Mouse (Mus musculus) intestine, postnatal 0 days (tissue): Measurements from ENCODE around the gene Atg2b. TPM values are rescaled to one million over a fixed set of nuclear protein-coding genes. Genes with fewer than 3 reads are reported as not detected.

Experiments
- ATAC-seq: fragments of 200-750 bp; cut with Nextera tagmentation; 2 replicates; pipeline ENCODE4 v1.8.0; 2017; ENCODE audit warnings: mild to moderate bottlenecking, moderate TSS enrichment, moderate library complexity
- H3K27ac ChIP-seq: fragments of 300-500 bp; sonication (generic); 2 replicates; pipeline ENCODE4 v1.5.1; 2014; ENCODE audit warnings: mild to moderate bottlenecking, low read depth, low read length, moderate library complexity
- H3K27me3 ChIP-seq: fragments of 300-500 bp; sonication (generic); replicated peaks from 2 replicates; pipeline ENCODE4 v1.6.1; 2014; ENCODE audit warnings: low read length, mixed read lengths; ENCODE audit not compliant: control insufficient read depth, insufficient read depth
- H3K36me3 ChIP-seq: fragments of 300-500 bp; sonication (generic); 2 replicates; pipeline ENCODE4 v1.6.1; 2014; ENCODE audit warnings: mild to moderate bottlenecking, moderate library complexity; ENCODE audit not compliant: control insufficient read depth, insufficient read depth
- H3K4me1 ChIP-seq: fragments of 300-500 bp; sonication (generic); replicated peaks from 2 replicates; pipeline ENCODE4 v1.6.1; 2014; ENCODE audit warnings: antibody characterized with exemption, low read length, mixed read lengths; ENCODE audit not compliant: control insufficient read depth, insufficient read depth
- H3K4me2 ChIP-seq: fragments of 300-500 bp; sonication (generic); replicated peaks from 2 replicates; pipeline ENCODE4 v1.6.1; 2014; ENCODE audit warnings: low read depth, mild to moderate bottlenecking, moderate library complexity
- H3K4me3 ChIP-seq: fragments of 300-500 bp; sonication (generic); 2 replicates; pipeline ENCODE4 v1.5.1; 2014; ENCODE audit warnings: low read depth, low read length
- H3K9ac ChIP-seq: fragments of 300-500 bp; sonication (generic); 2 replicates; pipeline ENCODE4 v1.6.1; 2014; ENCODE audit warnings: mild to moderate bottlenecking, low read depth, low read length
- H3K9me3 ChIP-seq: fragments of 300-500 bp; sonication (generic); 2 replicates; pipeline ENCODE4 v1.6.1; 2016; ENCODE audit warnings: mixed run types; ENCODE audit not compliant: control insufficient read depth
- CTCF ChIP-seq: sonication (generic); IDR thresholded peaks from 2 replicates; pipeline ENCODE4 v1.5.1; 2016; ENCODE audit warnings: low read depth, mild to moderate bottlenecking, control low read depth, antibody characterized with exemption, moderate library complexity
- WGBS: fragments of 180-500 bp; shearing (Covaris S2); extraction: QIAGEN DNeasy Blood & Tissue Kit; methylation state at CpG from one replicate; pipeline ENCODE4 v1.1.7; 2014; 5-methylcytosine and 5-hydroxymethylcytosine counted together
- polyA plus RNA-seq: library from polyadenylated mRNA; unstranded; fragments of >200 nt; fragmentation: Nextera tagmentation; extraction: Ambion mirVana; gene quantifications from 2 replicates; pipeline ENCODE4 v1.2.1, GENCODE M21; 2015

The Atg2b gene
- polyA plus RNA-seq, 1 experiment from 2014 or later: 10.8 TPM

- Histone ChIP-seq H3K4me2 (no peak overlapping the region), H3K36me3 (peaks cover 6% of the 10 kb centered on the region; the same call in 1 of the 2 replicates), H3K27me3 (no peaks in the 10 kb centered on the region), H3K27ac (no peak overlapping the region), H3K9me3 (no peaks in the 10 kb centered on the region), H3K4me1 (no peaks in the 10 kb centered on the region), H3K9ac (no peak overlapping the region), H3K4me3 (no peak overlapping the region)
- 67% methylated on average over 4 of the region's 4 CpGs for WGBS
- no peak for ATAC-seq
- no peak for TF ChIP-seq CTCF
Observed at GRCm38 (mm10) chr12:105593471-105593870, 91.5 kb downstream of the Atg2b start.

- H3K36me3 ChIP-seq: peaks cover 6% of the 10 kb centered on the region; the same call in 1 of the 2 replicates
- H3K9ac ChIP-seq: no peak overlapping the region
- no peaks in the 10 kb centered on the region for H3K27me3 ChIP-seq
- H3K4me3 ChIP-seq: no peak overlapping the region
- H3K9me3 ChIP-seq: no peaks in the 10 kb centered on the region
- no peak for TF ChIP-seq CTCF
- H3K4me1 ChIP-seq: no peaks in the 10 kb centered on the region
- 97% methylated on average over 23 of the region's 23 CpGs for WGBS
- no peak overlapping the region for H3K4me2 ChIP-seq
- no peak overlapping the region for H3K27ac ChIP-seq
- ATAC-seq: no peak
Observed at GRCm38 (mm10) chr12:105592361-105592761, 92.7 kb downstream of the Atg2b start.

- Histone ChIP-seq H3K36me3 (peaks cover 6% of the 10 kb centered on the region; the same call in 1 of the 2 replicates), H3K4me3 (no peak overlapping the region), H3K4me1 (no peaks in the 10 kb centered on the region), H3K27me3 (no peaks in the 10 kb centered on the region), H3K9ac (no peak overlapping the region), H3K9me3 (no peaks in the 10 kb centered on the region), H3K27ac (no peak overlapping the region), H3K4me2 (no peak overlapping the region)
- 77% methylated on average over 7 of the region's 7 CpGs for WGBS
- no peak for ATAC-seq
- TF ChIP-seq CTCF: no peak
Observed at GRCm38 (mm10) chr12:105590786-105591185, 94.2 kb downstream of the Atg2b start.

- Histone ChIP-seq H3K9me3 (no peaks in the 10 kb centered on the region), H3K27me3 (no peaks in the 10 kb centered on the region), H3K4me2 (no peak overlapping the region), H3K4me1 (peaks cover 7% of the 10 kb centered on the region; the same call in 1 of the 2 replicates), H3K9ac (no peak overlapping the region), H3K36me3 (peaks cover 6% of the 10 kb centered on the region; the same call in 1 of the 2 replicates), H3K27ac (no peak overlapping the region), H3K4me3 (no peak overlapping the region)
- ATAC-seq: no peak
- WGBS: 83% methylated on average over 8 of the region's 8 CpGs
- no peak for TF ChIP-seq CTCF
Observed at GRCm38 (mm10) chr12:105587526-105587925, 97.5 kb downstream of the Atg2b start.

- Histone ChIP-seq H3K36me3 (no peaks in the 10 kb centered on the region), H3K27ac (no peak overlapping the region), H3K4me1 (peaks cover 7% of the 10 kb centered on the region; the same call in 1 of the 2 replicates), H3K4me3 (no peak overlapping the region), H3K27me3 (no peaks in the 10 kb centered on the region), H3K4me2 (no peak overlapping the region), H3K9me3 (no peaks in the 10 kb centered on the region), H3K9ac (no peak overlapping the region)
- TF ChIP-seq CTCF: peak; percentile 99
- whole genome bisulfite sequencing: 13% methylated on average over 12 of the region's 12 CpGs
- ATAC-seq: no peak
Observed at GRCm38 (mm10) chr12:105584851-105585250, 100.2 kb downstream of the Atg2b start.

- Histone ChIP-seq H3K4me3 (no peak overlapping the region), H3K9ac (no peak overlapping the region), H3K4me2 (peak overlapping the region; percentile 27; the same call in 1 of the 2 replicates), H3K36me3 (no peaks in the 10 kb centered on the region), H3K27ac (no peak overlapping the region), H3K27me3 (no peaks in the 10 kb centered on the region), H3K4me1 (peaks cover 7% of the 10 kb centered on the region; the same call in 1 of the 2 replicates), H3K9me3 (no peaks in the 10 kb centered on the region)
- peak; percentile 14; the same call in 1 of the 2 replicates for TF ChIP-seq CTCF
- ATAC-seq: peak; percentile 44; the same call in 1 of the 2 replicates
- 19% methylated on average over 2 of the region's 2 CpGs for WGBS
Observed at GRCm38 (mm10) chr12:105583484-105583883, 101.5 kb downstream of the Atg2b start.
